Mouse (Mus musculus) thymus, adult 2 months (tissue): ENCODE measurements around the gene Tsnax.

Source experiments
- CTCF ChIP-seq: fragments of 200-500 bp; IDR thresholded peaks from 2 replicates; pipeline ENCODE4 v1.5.1; 2012; ENCODE audit warnings: mild to moderate bottlenecking, control low read depth, low read length, moderate library complexity, borderline replicate concordance; ENCODE audit not compliant: control insufficient read depth, poor library complexity, insufficient read depth; ENCODE audit errors: extremely low read depth
- POLR2A ChIP-seq: fragments of 200-500 bp; IDR thresholded peaks from 2 replicates; pipeline ENCODE4 v1.6.1; 2012; ENCODE audit warnings: mild to moderate bottlenecking, low read length, control low read depth, moderate library complexity; ENCODE audit not compliant: control insufficient read depth, poor library complexity, insufficient read depth; ENCODE audit errors: extremely low read depth

DNA sequence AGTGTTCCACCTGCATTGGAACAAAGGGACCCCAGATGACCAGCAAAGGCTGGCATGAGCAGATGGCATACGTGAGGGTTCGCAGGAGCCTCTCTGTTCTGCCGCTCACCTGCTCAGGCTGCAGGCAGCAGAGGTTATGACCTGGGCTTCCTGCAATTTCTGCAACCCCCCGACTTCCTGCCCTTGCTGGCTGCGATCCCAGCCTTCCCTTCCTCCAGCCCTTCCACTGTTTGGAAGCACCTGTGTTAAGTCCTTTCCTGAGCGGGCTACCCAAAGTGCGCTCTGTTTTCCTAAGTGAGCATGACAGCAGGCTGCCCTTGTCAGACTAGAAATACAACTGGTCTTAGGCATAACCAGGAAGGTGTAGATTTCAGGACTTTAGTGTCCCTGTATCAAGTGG, 24.3 kb downstream of the Tsnax start:
- TF ChIP-seq CTCF: no peak
- TF ChIP-seq POLR2A: no peak
